Mouse (Mus musculus): ENCODE measurements around the gene Fads3. TPM values are rescaled to one million over a fixed set of nuclear protein-coding genes. Genes with fewer than 3 reads are reported as not detected.
A peak's percentile ranks its signal among the peaks of the same experiment; 100 is the strongest.

Gene Fads3
- polyA plus RNA-seq, 1 experiment from 2014 or later: 7.3 TPM

DNA sequence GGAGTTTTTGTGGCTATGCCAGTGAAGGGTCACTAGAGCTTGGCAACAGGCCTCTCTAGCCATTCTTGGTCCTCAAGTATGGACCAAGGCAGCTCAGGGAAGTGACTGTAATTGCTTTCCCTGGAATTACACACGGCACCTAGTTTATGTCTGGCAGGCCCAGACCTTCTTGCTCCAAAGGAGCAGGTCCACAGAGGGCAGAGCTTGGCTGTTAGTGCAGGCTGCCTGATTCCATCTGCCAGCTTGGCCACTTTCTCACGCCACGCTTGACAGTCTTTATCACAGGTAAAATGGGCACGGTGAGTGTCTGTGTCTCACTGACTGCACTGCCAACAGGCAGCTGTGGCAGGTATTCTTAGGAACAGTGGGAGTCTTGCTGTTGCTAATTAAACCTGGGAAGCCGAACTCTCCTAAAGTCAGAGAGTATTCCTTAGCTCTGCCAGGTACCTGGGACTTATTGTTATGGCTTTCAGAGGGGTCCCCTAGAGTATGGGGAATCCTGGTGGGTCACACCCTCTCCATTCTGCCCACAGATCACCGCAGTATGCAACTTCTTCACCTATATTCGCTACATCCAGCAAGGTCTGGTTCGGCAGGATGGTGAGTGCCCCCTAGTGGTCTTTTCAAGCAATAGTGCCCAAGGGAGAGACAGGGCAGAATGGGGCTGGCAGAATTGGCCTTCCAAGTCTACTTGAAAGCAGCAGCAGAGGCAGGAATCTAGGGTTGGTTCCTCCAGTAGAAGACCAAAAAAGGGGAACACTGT is 8.0 kb upstream of the Fads3 start:
- H3K4me1 ChIP-seq (ENCODE audit: control insufficient read depth, low read depth, low read length): peaks cover 5% of the 10 kb centered on the region
- 46% methylated on average over 8 of the region's 8 CpGs for WGBS (ENCODE audit: insufficient replicate concordance)
- H3K9me3 ChIP-seq (replicated peaks; ENCODE audit: control insufficient read depth, low read length): no peaks in the 10 kb centered on the region
- H3K27ac ChIP-seq (ENCODE audit: low read length): no peak overlapping the region
- no peak overlapping the region for H3K9ac ChIP-seq (ENCODE audit: low read depth, low read length)
- H3K4me3 ChIP-seq (ENCODE audit: low read depth, low read length): no peak overlapping the region
- peak; percentile 44 for ATAC-seq (ENCODE audit: low read depth)
- peaks cover 76% of the 10 kb centered on the region for H3K36me3 ChIP-seq (ENCODE audit: control insufficient read depth, insufficient read depth)
- no peaks in the 10 kb centered on the region for H3K27me3 ChIP-seq (ENCODE audit: control insufficient read depth, insufficient read depth, low read depth, low read length)
- H3K4me2 ChIP-seq (ENCODE audit: low read depth, low read length): no peak overlapping the region

- H3K9me3 ChIP-seq (replicated peaks; ENCODE audit: control insufficient read depth, low read length): no peaks in the 10 kb centered on the region
- peaks cover 10% of the 10 kb centered on the region for H3K4me1 ChIP-seq (ENCODE audit: control insufficient read depth, low read depth, low read length)
- no peak overlapping the region for H3K9ac ChIP-seq (ENCODE audit: low read depth, low read length)
- peaks cover 67% of the 10 kb centered on the region for H3K36me3 ChIP-seq (ENCODE audit: control insufficient read depth, insufficient read depth)
- H3K4me2 ChIP-seq (ENCODE audit: low read depth, low read length): no peak overlapping the region
- WGBS (ENCODE audit: insufficient replicate concordance): 79% methylated on average over 5 of the region's 5 CpGs
- ATAC-seq (ENCODE audit: low read depth): no peak
- H3K27ac ChIP-seq (ENCODE audit: low read length): no peak overlapping the region
- H3K4me3 ChIP-seq (ENCODE audit: low read depth, low read length): no peak overlapping the region
- H3K27me3 ChIP-seq (ENCODE audit: control insufficient read depth, insufficient read depth, low read depth, low read length): no peaks in the 10 kb centered on the region
Observed at GRCm38 (mm10) chr19:10034356-10034755, 7.0 kb upstream of the Fads3 start.

GRCm38 (mm10) chr19:10034785-10035447 is 6.5 kb upstream of the Fads3 start:
- Histone ChIP-seq H3K27ac (ENCODE audit: low read length) (no peak overlapping the region), H3K4me3 (ENCODE audit: low read depth, low read length) (no peak overlapping the region), H3K4me1 (ENCODE audit: control insufficient read depth, low read depth, low read length) (peaks cover 10% of the 10 kb centered on the region), H3K27me3 (ENCODE audit: control insufficient read depth, insufficient read depth, low read depth, low read length) (no peaks in the 10 kb centered on the region), H3K9ac (ENCODE audit: low read depth, low read length) (no peak overlapping the region), H3K36me3 (ENCODE audit: control insufficient read depth, insufficient read depth) (peaks cover 62% of the 10 kb centered on the region), H3K9me3 (replicated peaks; ENCODE audit: control insufficient read depth, low read length) (no peaks in the 10 kb centered on the region), H3K4me2 (ENCODE audit: low read depth, low read length) (no peak overlapping the region)
- 68% methylated on average over 8 of the region's 8 CpGs for WGBS (ENCODE audit: insufficient replicate concordance)
- peak; percentile 47; the same call in 1 of the 2 replicates for ATAC-seq (ENCODE audit: low read depth)

- Histone ChIP-seq H3K4me3 (ENCODE audit: low read depth, low read length) (no peak overlapping the region), H3K27ac (ENCODE audit: low read length) (no peak overlapping the region), H3K4me2 (ENCODE audit: low read depth, low read length) (no peak overlapping the region), H3K4me1 (ENCODE audit: control insufficient read depth, low read depth, low read length) (peaks cover 28% of the 10 kb centered on the region), H3K36me3 (ENCODE audit: control insufficient read depth, insufficient read depth) (peaks cover 39% of the 10 kb centered on the region), H3K27me3 (ENCODE audit: control insufficient read depth, insufficient read depth, low read depth, low read length) (peaks cover 2% of the 10 kb centered on the region; the same call in 1 of the 2 replicates), H3K9ac (ENCODE audit: low read depth, low read length) (no peak overlapping the region), H3K9me3 (replicated peaks; ENCODE audit: control insufficient read depth, low read length) (no peaks in the 10 kb centered on the region)
- no peak for ATAC-seq (ENCODE audit: low read depth)
- 68% methylated on average over 2 of the region's 2 CpGs for WGBS (ENCODE audit: insufficient replicate concordance)
Observed at GRCm38 (mm10) chr19:10037534-10037933, 3.8 kb upstream of the Fads3 start.

GRCm38 (mm10) chr19:10038364-10038763 is 3.0 kb upstream of the Fads3 start:
- Histone ChIP-seq H3K4me1 (ENCODE audit: control insufficient read depth, low read depth, low read length) (peaks cover 35% of the 10 kb centered on the region), H3K4me2 (ENCODE audit: low read depth, low read length) (no peak overlapping the region), H3K9me3 (replicated peaks; ENCODE audit: control insufficient read depth, low read length) (no peaks in the 10 kb centered on the region), H3K4me3 (ENCODE audit: low read depth, low read length) (no peak overlapping the region), H3K36me3 (ENCODE audit: control insufficient read depth, insufficient read depth) (peaks cover 33% of the 10 kb centered on the region), H3K27me3 (ENCODE audit: control insufficient read depth, insufficient read depth, low read depth, low read length) (peaks cover 2% of the 10 kb centered on the region; the same call in 1 of the 2 replicates), H3K27ac (ENCODE audit: low read length) (no peak overlapping the region), H3K9ac (ENCODE audit: low read depth, low read length) (no peak overlapping the region)
- 87% methylated on average over 3 of the region's 3 CpGs for WGBS (ENCODE audit: insufficient replicate concordance)
- ATAC-seq (ENCODE audit: low read depth): no peak

DNA sequence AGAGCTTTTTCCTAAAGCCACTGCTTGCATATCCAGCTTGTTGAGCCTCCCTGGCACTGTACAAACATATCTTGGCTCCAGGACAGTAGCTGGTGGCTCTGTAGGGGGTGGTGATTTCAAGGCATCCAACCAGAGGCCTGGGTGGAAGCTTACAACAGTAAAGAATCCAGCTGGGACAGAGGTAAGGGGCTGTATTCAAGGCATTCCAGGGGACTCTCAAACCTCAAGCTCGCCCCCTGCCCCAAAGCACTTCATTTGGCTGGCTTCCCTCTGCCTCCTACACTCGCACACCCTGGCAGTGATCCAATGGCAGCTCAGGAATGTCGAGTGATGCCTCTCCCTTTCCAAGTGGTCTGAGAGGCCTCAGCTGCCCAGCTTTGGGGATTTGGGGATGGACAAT is 2.5 kb upstream of the Fads3 start:
- Histone ChIP-seq H3K9ac (ENCODE audit: low read depth, low read length) (no peak overlapping the region), H3K4me3 (ENCODE audit: low read depth, low read length) (no peak overlapping the region), H3K27ac (ENCODE audit: low read length) (no peak overlapping the region), H3K4me1 (ENCODE audit: control insufficient read depth, low read depth, low read length) (peaks cover 35% of the 10 kb centered on the region), H3K27me3 (ENCODE audit: control insufficient read depth, insufficient read depth, low read depth, low read length) (peaks cover 2% of the 10 kb centered on the region; the same call in 1 of the 2 replicates), H3K4me2 (ENCODE audit: low read depth, low read length) (no peak overlapping the region), H3K36me3 (ENCODE audit: control insufficient read depth, insufficient read depth) (peaks cover 28% of the 10 kb centered on the region), H3K9me3 (replicated peaks; ENCODE audit: control insufficient read depth, low read length) (no peaks in the 10 kb centered on the region)
- WGBS (ENCODE audit: insufficient replicate concordance): 54% methylated on average over 3 of the region's 3 CpGs
- ATAC-seq (ENCODE audit: low read depth): no peak

- ATAC-seq (ENCODE audit: low read depth): no peak
- peaks cover 21% of the 10 kb centered on the region for H3K36me3 ChIP-seq (ENCODE audit: control insufficient read depth, insufficient read depth)
- no peak overlapping the region for H3K4me2 ChIP-seq (ENCODE audit: low read depth, low read length)
- H3K27me3 ChIP-seq (ENCODE audit: control insufficient read depth, insufficient read depth, low read depth, low read length): peaks cover 2% of the 10 kb centered on the region; the same call in 1 of the 2 replicates
- H3K27ac ChIP-seq (ENCODE audit: low read length): no peak overlapping the region
- H3K4me3 ChIP-seq (ENCODE audit: low read depth, low read length): no peak overlapping the region
- WGBS (ENCODE audit: insufficient replicate concordance): 74% methylated on average over 2 of the region's 2 CpGs
- no peaks in the 10 kb centered on the region for H3K9me3 ChIP-seq (replicated peaks; ENCODE audit: control insufficient read depth, low read length)
- H3K9ac ChIP-seq (ENCODE audit: low read depth, low read length): no peak overlapping the region
- H3K4me1 ChIP-seq (ENCODE audit: control insufficient read depth, low read depth, low read length): peaks cover 40% of the 10 kb centered on the region
Observed at GRCm38 (mm10) chr19:10039615-10040014, 1.8 kb upstream of the Fads3 start.

DNA sequence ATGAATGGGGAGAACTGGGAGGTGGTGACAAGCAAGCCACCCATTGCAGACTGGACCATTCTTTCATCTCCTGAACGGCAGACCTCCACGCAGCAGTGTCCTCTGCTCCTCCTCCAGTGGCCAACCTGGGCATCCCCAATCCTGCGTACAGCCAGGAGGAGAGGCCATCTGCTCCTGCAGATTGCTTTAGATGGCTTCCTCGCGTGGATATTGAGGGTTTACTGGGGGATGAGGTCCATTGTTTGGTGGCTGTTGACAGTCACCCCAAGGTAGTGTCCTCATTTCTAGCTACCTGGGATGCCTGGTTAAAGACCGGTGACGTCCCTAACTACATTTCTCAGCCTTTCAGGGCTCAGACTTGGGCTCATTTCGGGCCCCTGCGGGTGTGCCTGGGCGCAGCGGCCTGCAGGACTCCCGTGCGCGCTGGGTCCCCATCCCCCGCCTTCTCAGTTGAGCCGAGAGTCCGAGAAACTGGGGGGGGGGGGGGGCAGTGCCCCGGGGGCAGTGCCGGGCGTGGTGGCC is 442 bp upstream of the Fads3 start:
- Histone ChIP-seq H3K4me2 (ENCODE audit: low read depth, low read length) (peak overlapping the region; percentile 87), H3K9me3 (replicated peaks; ENCODE audit: control insufficient read depth, low read length) (no peaks in the 10 kb centered on the region), H3K4me3 (ENCODE audit: low read depth, low read length) (peak overlapping the region; percentile 65), H3K9ac (ENCODE audit: low read depth, low read length) (peak overlapping the region; percentile 55), H3K4me1 (ENCODE audit: control insufficient read depth, low read depth, low read length) (peaks cover 53% of the 10 kb centered on the region), H3K27me3 (ENCODE audit: control insufficient read depth, insufficient read depth, low read depth, low read length) (peaks cover 2% of the 10 kb centered on the region; the same call in 1 of the 2 replicates), H3K27ac (ENCODE audit: low read length) (no peak overlapping the region), H3K36me3 (ENCODE audit: control insufficient read depth, insufficient read depth) (peaks cover 8% of the 10 kb centered on the region)
- no peak for ATAC-seq (ENCODE audit: low read depth)
- 9% methylated on average over 20 of the region's 20 CpGs for WGBS (ENCODE audit: insufficient replicate concordance)

- ATAC-seq (ENCODE audit: low read depth): no peak
- no peaks in the 10 kb centered on the region for H3K9me3 ChIP-seq (replicated peaks; ENCODE audit: control insufficient read depth, low read length)
- no peaks in the 10 kb centered on the region for H3K36me3 ChIP-seq (ENCODE audit: control insufficient read depth, insufficient read depth)
- H3K4me3 ChIP-seq (ENCODE audit: low read depth, low read length): peak overlapping the region; percentile 65
- peak overlapping the region; percentile 87 for H3K4me2 ChIP-seq (ENCODE audit: low read depth, low read length)
- H3K27me3 ChIP-seq (ENCODE audit: control insufficient read depth, insufficient read depth, low read depth, low read length): peaks cover 2% of the 10 kb centered on the region; the same call in 1 of the 2 replicates
- peak overlapping the region; percentile 55 for H3K9ac ChIP-seq (ENCODE audit: low read depth, low read length)
- WGBS (ENCODE audit: insufficient replicate concordance): 44% methylated on average over 6 of the region's 6 CpGs
- 0 out of 2 replicates have a peak overlapping the region, but pooled peaks have one; percentile 42 for H3K27ac ChIP-seq (ENCODE audit: low read length)
- peaks cover 61% of the 10 kb centered on the region for H3K4me1 ChIP-seq (ENCODE audit: control insufficient read depth, low read depth, low read length)
Observed at GRCm38 (mm10) chr19:10042232-10042631, 863 bp downstream of the Fads3 start.

Data from liver, embryonic 16.5 days (tissue).